Mouse (Mus musculus): ENCODE data around the gene Hdx.

DNA sequence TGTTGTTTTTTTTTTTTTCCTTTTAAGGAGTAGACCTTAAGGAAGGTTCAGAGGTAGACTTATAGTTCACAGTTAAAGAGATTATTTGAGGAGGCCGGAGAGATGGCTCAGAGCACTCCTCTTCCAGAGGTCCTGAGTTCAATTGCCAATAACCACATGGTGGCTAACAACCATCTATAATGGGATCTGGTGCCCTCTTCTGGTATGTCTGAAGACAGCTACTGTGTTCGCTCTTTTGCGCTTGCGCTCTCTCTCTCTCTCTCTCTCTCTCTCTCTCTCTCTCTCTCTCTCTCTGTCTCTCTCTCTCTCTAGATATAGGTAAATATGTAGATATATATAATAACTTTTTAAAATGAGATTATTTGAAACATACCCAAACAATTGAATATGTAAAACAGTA lies 38.2 kb downstream of the Hdx start:
- TF ChIP-seq POLR2A (IDR thresholded peaks at IDR 0.05; ENCODE audit: insufficient read length, low read depth) (no peak), USF1 (IDR thresholded peaks at IDR 0.05; ENCODE audit: low read depth) (no peak), POLR2AphosphoS2 (IDR thresholded peaks at IDR 0.05; ENCODE audit: insufficient read length, low read depth) (no peak), MYOD1 (IDR thresholded peaks at IDR 0.05; ENCODE audit: control insufficient read depth in 1 of 3, insufficient read length in 2 of 3, low read depth in 2 of 3) (no peak), E2F4 (IDR thresholded peaks at IDR 0.05; ENCODE audit: insufficient read depth) (no peak), TCF12 (IDR thresholded peaks at IDR 0.05; ENCODE audit: insufficient read depth, poor library complexity, severe bottlenecking) (no peak), TCF3 (IDR thresholded peaks at IDR 0.05; ENCODE audit: insufficient read length, low read depth) (no peak), MAX (IDR thresholded peaks at IDR 0.05; ENCODE audit: low read depth) (no peak), CEBPB (IDR thresholded peaks at IDR 0.05; ENCODE audit: insufficient read depth, poor library complexity, severe bottlenecking) (no peak)

Data from myocyte (in vitro differentiated cells).